In the genomic region with DNA sequence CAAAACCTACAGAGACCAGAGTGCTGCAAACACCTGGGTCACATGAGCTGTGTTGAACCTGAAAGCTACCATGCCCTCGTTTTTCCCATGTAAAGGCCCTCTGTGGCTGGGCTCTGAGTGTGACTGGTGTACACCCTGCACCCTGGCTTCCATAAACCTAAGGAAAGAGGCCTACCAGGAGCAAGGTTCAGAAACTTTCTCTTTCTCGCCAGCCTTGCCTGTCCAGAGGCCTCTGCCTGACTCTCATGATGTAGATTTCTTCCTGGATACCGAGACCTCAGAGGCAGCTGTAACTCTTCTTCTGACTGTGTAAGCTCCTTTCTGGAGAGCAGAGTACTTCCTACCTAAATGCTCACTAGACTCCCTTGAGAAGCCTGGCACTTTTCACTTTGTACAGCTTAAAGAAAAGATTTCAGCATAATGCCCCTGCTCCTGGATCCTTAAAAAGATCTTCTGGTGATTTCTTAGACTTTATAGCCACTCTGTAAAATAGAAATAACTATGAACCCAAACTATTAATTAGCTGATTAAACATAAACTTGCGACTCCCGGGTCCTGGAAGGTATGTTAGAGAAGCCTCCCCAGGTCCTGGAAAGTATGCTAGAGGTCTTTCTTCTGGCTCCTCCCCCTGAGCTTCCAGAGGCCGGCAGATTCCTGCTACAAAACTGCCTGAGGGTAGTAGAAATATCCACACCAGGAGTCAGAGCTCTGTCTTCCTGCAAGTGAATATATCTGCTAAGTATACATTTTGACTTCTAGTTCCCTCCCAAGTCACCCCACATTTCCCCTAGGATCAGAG, we compare ENCODE assay signal across 18 mouse cellular contexts. TPM values are rescaled to one million over a fixed set of nuclear protein-coding genes. Genes with fewer than 3 reads are reported as not detected.
DNase-seq lines count a peak whose midpoint lies in the region; TF ChIP-seq lines count a peak whose summit lies in the region.
"Had no signal": no experiment of that assay in that cellular context is flagged by ENCODE, and none has a peak within 500 bp of the region (broad histone marks: within the 10 kb centered on the region; RNA-seq: fewer than 3 reads in every experiment).

No protein-coding gene starts in this region.

- no peak overlapping the region for H3K4me3 ChIP-seq in gastrocnemius, adult 2 months
- H3K4me3 ChIP-seq: embryonic facial prominence, embryonic 13.5 days; forebrain, embryonic 13.5 days; midbrain, embryonic 15.5 days had no signal

- H3K27ac ChIP-seq in gastrocnemius, adult 2 months = no peak overlapping the region
- H3K27ac ChIP-seq: embryonic facial prominence, embryonic 13.5 days; forebrain, embryonic 13.5 days; liver, embryonic 14.5 days; midbrain, embryonic 15.5 days had no signal

- peak; percentile 12 for DNase-seq in embryo, embryonic 10.5 days (ENCODE audit: low spot score)
- DNase-seq in embryo, embryonic 10 days (ENCODE audit: low spot score) = no peak
- peak; percentile 15 for DNase-seq in retina, postnatal 1 day
- DNase-seq in retina, embryonic 14.5 days (ENCODE audit: low spot score) = no peak
- DNase-seq in kidney, postnatal 36 days = peak; percentile 59 to 85
- DNase-seq in gastrocnemius, adult 2 months = no peak
- DNase-seq in urinary bladder, postnatal 10 days (ENCODE audit: low spot score) = no peak
- DNase-seq in cerebellum, postnatal 36 days = no peak
- DNase-seq: cerebellum, adult 18-20 months; gastrocnemius, postnatal 10 days; lung, postnatal 14 days had no signal

- TF ChIP-seq CTCF in gastrocnemius, adult 2 months (IDR thresholded peaks at IDR 0.05) = no peak

- intact Hi-C loops in gastrocnemius, adult 2 months (cut with DNase I) = no loop called here

RNA-seq across cellular contexts. Expression of gene Pax8, which starts 20.1 kb away (rescaled TPM):
- not detected for total RNA-seq in gastrocnemius, adult 2 months (2021)
- total RNA-seq: gastrocnemius, postnatal 10 days; hematopoietic stem cell, adult 5-6 weeks; layer of hippocampus, postnatal 10 days; left cerebral cortex, postnatal 25 days had no signal

Comparison
In these comparisons a context has a peak if more than half of its experiments do, and no peak if none do; other contexts are left out.
1. DNase-seq: peak in embryo, embryonic 10.5 days (single experiment), retina, postnatal 1 day (single experiment) and kidney, postnatal 36 days (2 of 2); none in embryo, embryonic 10 days (single experiment), retina, embryonic 14.5 days (single experiment), gastrocnemius, adult 2 months (single experiment), urinary bladder, postnatal 10 days (single experiment) and cerebellum, postnatal 36 days (0 of 2).